Mouse (Mus musculus) cerebellum, adult 9-10 months (tissue): Measurements from ENCODE around the gene Gna14.
A peak's percentile ranks its signal among the peaks of the same experiment; 100 is the strongest.

ENCODE experiments used
- DNase-seq: peaks from one replicate; pipeline ENCODE4 v3.0.0; 2022

The Gna14 gene

GRCm38 (mm10) chr19:16435531-16436231, at the start of gene Gna14:
Gene Gna14, plus strand, starts transcription at chr19:16435762.
- DNase-seq = peak; percentile 21

DNA sequence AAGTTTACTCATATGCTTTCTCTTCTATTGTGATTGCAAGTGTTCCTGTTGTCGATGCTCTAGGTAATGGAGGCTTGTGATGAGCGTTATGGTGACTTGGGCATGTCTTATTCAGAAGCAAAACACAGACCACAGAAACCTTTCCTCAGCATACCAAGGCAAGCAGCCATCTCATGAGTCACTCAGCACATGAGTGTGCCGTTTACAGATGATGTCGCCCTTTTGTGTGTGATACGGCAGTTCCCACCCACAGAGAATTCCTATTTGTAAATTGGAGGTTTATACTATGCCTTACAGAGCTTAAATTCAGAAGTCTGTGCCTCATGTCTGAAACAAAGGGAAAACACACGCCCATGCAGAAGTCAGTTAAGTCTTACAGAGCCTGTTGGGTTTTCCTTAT, 49.0 kb upstream of the Gna14 start:
- DNase-seq = no peak

DNA sequence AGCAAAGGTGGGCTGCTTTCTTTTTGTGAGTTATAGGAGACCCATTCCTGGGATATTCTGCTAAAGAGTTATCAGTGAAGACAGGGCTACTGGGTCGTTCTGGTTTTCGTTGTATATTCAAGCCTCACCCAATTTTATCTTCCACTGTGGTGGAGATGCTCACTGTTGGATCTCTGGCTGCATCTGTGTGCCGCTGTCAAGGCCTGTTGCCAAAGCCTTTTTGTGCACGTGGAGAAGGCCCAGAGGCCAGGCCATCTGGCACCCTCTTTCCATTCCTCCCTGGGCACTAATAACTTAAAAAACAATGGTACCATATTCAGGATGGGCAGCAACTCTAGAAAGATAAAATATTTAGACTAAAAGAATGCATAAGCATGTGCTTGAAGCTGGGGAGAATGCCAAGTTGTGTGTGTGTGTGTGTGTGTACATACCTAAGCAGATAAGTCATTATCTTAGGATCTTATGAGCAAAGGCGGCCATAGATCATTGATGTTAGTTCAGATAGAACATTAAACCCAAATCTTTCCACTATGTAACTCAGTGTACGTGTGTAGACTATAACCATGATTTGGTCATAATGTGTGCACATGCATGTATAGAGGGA, 45.3 kb upstream of the Gna14 start:
- no peak for DNase-seq

DNA sequence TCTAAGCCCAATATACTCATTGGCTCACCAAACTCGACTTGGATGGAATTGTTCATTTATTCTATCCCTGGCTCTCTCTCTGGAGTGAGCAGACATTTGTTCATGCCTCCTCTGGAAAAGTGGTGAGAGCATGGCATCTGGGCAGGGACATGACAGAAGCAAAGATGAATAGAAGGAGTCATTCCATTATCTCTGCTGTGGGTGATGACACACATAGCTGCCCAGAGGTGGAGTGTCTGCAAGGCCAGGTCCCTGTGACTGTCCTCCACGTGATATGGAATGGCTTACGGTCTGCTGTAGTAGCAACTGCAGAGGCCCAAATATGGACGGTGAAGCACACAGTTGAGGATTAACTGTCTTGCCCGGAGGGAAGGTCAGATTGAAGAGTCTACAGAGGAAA, 41.2 kb upstream of the Gna14 start:
- no peak for DNase-seq

- no peak for DNase-seq
Observed at GRCm38 (mm10) chr19:16403101-16403500, 32.5 kb upstream of the Gna14 start.

DNA sequence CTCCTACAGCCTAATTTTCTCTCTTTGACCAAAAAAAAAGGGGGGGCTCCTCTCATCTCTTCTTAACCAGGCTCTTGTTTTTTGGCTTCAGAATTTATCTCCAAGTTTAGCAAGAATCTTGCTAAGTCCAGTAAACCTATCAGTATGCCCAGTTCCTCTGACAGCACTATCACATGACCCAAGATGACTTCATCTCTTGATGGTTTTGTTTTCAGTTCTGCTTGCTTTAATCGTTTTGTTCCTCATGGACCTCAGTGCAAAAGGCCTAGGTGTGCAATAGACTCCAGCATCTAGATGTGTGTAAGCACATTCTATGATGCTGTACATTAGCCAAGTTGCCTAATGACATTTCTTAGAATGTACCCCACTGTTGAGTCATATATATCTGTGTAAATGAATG, 27.8 kb upstream of the Gna14 start:
- DNase-seq = no peak

- DNase-seq = no peak
Observed at GRCm38 (mm10) chr19:16411302-16411701, 24.3 kb upstream of the Gna14 start.

- DNase-seq = no peak
Observed at GRCm38 (mm10) chr19:16418086-16418663, 17.4 kb upstream of the Gna14 start.

- DNase-seq = no peak
Observed at GRCm38 (mm10) chr19:16425596-16425995, 10.0 kb upstream of the Gna14 start.

GRCm38 (mm10) chr19:16431368-16431767, 4.2 kb upstream of the Gna14 start:
- no peak for DNase-seq

GRCm38 (mm10) chr19:16434879-16435278, 683 bp upstream of the Gna14 start:
- peak; percentile 1 for DNase-seq

DNA sequence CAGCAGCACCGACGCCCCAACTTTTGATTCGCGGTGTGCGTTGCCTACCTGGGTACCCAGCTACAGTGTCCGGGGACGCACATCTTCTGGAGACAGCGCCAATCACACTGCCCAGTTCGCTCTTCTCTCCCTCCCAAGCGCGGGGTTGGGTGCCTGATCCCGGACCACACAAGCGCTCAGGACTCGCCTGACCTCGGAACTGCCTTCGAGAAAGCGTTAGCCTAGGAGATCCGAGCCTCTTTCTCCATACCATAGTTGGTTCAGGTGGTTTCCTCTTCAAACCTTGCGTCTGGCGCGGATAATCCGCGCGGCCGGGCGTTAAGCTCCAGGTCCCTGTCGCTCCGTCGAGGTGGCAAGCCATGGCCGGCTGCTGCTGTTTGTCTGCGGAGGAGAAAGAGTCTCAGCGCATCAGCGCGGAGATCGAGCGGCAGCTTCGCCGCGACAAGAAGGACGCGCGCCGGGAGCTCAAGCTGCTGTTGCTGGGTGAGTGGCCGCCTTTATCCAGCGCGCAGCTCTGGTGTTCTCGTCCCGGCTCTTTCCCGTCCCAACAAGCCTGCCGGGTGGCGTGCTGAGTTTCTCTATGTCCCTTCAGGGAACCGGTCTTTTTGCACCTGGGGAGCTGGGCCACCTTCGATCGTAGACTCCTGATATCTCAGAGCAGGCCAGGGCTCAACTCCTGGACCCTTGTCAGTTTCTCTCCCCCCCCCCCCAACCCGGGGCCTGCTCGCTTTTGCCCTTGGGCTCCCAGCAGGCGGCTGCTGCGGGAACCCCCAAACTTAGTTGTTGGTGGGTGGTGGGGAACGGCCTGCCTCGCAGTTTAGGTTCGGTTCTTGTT, 990 bp downstream of the Gna14 start:
- DNase-seq = no peak

GRCm38 (mm10) chr19:16437170-16437483, 1.6 kb downstream of the Gna14 start:
- no peak for DNase-seq

- DNase-seq = no peak
Observed at GRCm38 (mm10) chr19:16437906-16438305, 2.3 kb downstream of the Gna14 start.

DNA sequence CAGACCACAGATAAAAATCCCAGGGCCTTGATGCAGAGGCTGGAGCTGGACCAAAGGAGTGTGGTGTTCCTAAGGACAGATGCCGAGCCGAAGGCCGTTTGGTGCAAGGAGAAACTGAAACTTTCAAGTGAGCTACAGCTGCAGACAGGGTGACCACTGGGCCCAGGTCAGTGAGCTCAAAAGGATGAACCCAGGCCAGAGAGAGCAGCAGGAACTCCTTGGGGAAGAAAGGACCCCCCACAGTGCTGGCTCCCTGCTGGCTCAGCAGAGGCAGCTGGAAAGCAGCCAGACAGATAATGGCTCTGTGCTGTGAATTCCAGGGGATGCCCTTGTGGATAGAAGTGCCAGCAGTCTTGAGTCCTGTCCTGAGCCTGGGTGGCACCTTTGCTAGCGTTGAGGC, 3.7 kb downstream of the Gna14 start:
- no peak for DNase-seq

- no peak for DNase-seq
Observed at GRCm38 (mm10) chr19:16439834-16440233, 4.3 kb downstream of the Gna14 start.

DNA sequence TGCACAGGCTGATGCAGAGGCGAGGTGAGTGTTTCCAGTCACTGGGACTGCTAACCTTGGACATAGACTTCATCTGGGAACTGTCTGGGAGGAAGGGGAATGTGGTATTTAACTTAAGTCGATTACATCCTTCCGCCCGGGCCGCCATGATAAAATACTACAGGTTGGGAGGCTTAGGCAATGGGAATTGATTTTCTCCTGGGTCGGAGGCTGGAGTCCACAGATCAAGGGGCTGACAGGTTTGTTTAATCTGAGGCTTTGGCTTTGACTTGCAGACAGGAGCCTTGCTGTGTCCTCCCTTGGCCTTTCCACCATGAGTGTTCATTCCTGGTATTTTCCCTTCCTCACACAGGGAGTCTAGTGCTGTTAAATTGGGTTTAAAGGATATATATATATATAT, 5.8 kb downstream of the Gna14 start:
- DNase-seq = no peak

GRCm38 (mm10) chr19:16443335-16443734, 7.8 kb downstream of the Gna14 start:
- no peak for DNase-seq

DNA sequence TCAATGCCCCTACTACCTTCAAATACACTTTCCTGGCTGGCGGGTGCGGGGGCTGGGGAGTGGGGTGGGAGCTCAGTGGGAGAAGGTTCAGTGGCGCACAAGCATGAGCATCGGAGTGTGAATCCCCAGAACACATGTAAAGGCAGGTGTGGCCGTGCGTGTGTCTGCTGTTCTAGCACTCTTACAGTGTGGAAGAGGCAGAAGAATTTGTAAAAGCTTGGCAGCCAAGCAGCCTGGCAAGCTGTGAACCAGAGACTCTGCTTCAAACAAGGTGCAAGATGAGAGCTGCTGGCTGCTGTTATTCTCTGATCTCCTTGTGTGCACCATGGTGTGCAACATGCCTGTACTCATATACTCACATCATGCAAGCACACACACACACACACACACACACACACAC, 11.1 kb downstream of the Gna14 start:
- no peak for DNase-seq

DNA sequence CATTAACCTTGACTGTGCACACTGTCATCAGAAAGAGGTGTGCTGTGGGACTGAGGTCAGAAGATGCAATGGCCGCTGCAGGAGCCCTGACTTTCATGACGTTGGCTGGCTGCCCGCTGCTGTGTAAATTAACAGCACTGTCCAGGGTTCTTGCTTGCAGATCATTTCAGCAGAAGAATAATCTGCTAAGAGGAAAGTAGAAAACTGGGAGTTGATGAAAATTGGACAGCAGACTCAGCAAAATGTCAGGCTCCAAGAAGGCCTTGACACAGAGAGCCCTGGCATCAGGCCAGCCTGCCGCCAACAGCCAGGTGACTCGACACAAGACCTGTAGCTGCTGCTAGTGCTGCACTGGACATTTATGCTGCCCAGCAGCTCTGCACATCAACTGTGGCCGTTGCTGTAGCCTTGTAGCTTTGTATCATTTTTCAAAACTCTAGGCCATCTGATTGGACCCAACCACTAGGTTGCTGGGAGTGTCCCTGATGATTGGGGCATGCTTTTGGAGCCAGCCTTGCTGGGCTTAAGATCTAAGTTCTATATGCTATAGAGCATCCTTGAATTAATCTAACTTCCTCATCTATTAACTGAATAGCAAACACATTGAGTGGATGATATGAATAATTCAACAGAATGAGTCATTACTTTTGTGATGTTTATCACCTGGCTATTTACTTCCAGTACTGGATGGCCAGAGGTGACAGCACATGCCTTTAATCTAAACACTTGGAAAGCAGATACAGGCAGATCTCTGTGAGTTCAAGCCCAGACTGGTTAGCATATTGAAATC, 12.5 kb downstream of the Gna14 start:
- no peak for DNase-seq

DNA sequence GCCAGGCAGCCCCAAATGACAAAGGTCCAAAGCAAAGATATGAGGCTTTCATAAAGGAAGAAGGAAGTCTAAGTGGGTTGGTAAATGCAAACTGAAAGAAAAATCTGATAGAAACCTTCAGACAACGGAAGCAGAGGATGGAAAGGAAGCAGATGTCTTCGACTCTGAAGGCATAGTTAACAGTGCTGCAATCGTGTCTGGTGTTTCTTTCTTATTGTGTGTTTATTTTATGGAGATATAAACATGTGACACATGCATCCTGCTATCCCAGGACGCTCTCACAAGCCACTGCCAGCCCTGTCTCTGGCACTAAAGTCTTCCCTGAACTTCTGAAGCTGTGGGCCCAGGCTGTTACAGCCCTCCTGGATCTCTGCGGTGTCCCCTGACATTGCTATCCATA, 13.2 kb downstream of the Gna14 start:
- DNase-seq = no peak

DNA sequence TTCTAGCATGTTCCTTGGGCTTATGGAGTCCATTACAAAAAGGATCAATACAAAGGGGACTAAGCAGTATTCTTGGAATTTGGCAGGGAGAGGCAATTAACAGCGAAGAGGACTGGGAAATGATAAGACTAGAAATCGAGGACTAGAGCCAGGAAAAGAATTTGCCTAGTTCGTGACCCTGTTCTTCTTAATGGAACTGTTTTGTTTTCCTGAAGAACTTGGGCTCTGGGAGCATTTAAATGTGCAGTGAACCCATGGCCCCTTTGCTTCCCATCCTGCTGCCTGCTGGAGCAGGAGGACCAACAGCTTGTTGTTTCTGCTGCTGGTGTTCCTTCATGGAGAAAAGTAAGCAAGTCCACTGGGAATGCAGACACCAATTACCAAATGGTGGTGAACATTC, 15.3 kb downstream of the Gna14 start:
- no peak for DNase-seq

- no peak for DNase-seq
Observed at GRCm38 (mm10) chr19:16456181-16456580, 20.6 kb downstream of the Gna14 start.
